Mouse (Mus musculus) cortical plate, adult 2 months (tissue): ENCODE data around the gene Gm17093. TPM values are rescaled to one million over a fixed set of nuclear protein-coding genes. Genes with fewer than 3 reads are reported as not detected.
"Not testable (repeated sequence)": the region's sequence is repeated elsewhere in the genome, so short reads cannot be mapped to it uniquely, and the experiment has no call there.

ENCODE experiments used
- H3K27ac ChIP-seq: fragments of 200-500 bp; 2 replicates; pipeline ENCODE4 v1.5.1; 2012; ENCODE audit warnings: low read length, control low read depth, inconsistent platforms; ENCODE audit not compliant: insufficient read depth
- H3K4me1 ChIP-seq: fragments of 200-500 bp; 2 replicates; pipeline ENCODE4 v1.6.1; 2011; ENCODE audit warnings: low read length; ENCODE audit not compliant: control insufficient read depth, insufficient read depth
- H3K4me3 ChIP-seq: fragments of 200-500 bp; 2 replicates; pipeline ENCODE4 v1.5.1; 2011; ENCODE audit warnings: mild to moderate bottlenecking, low read length, control low read depth; ENCODE audit not compliant: insufficient read depth
- polyA plus RNA-seq: library from polyadenylated mRNA; depleted of rRNA; stranded (reverse); fragments of >200 nt; gene quantifications from 2 replicates; pipeline ENCODE4 v1.2.3, GENCODE M21; 2012; rRNA removed

Gm17093 gene
- polyA plus RNA-seq, result not detected in 2 replicates

DNA sequence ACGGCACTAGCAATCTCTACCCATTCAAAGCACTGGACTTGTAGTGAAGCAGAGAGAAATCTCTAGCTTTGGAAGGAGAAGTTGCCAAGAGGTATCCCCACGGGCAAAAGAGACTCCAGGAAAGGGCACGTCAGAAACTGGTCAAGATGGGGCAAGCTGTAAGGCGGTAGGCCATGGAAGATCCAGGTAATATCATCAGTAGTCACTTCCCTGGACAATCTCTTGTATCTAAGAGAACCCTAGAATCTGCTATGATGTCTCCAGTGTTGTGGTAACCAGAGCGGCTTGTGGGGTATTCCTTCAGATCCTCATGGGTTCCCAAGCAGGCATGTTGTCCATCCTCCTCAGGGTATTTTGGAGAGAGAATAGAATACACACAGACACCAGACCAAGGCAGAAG lies at the start of gene Gm17093:
TSS of gene Gm17093 (plus strand) at position 301 of the 400 bp plus-strand sequence.
- H3K27ac ChIP-seq, H3K4me3 ChIP-seq, H3K4me1 ChIP-seq: not testable (repeated sequence)

DNA sequence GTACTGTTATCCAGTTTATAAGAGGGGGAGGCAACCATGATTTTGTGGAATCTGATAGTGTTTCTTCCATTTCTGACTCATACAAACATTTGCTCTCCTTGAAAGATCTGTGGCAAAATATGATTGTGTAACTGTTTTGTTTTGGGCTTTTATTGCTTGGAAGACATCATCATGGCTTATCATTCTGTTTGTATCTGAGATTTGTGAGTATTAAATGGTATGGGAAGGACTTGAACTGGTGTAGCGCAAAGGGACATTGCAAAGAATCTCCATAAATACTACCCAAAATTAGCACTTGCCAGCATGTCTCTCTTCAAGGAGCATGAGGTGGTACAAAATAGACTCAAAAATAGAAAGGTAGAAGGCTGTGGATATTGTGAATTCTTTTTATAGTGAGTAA lies 25.9 kb upstream of the Gm17093 start, which contains the start of gene BC061237:
TSS of gene BC061237 (plus strand) at position 301 of the 400 bp plus-strand sequence.
- H3K4me1 ChIP-seq, H3K4me3 ChIP-seq, H3K27ac ChIP-seq: not testable (repeated sequence)

DNA sequence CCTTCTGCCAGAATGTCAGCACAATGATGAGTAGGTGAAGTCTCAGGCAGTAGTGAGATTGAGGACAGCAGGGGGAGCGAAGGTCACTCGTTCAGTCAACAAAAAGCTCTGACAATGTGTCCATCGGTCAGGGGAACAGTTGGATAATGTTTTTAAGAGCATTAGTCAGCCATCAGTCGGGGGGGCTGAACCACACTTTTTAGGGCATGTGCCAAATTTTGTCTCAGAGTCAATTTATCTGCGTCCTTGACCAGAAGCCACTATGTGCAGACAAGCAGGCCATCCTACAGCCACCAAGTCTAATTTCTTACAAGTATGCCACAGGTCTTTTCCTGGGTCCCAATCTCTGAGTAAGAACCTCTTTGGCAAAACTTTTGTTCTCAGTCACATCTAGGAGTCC lies 29.9 kb downstream of the Gm17093 start:
- H3K27ac ChIP-seq, H3K4me1 ChIP-seq, H3K4me3 ChIP-seq: not testable (repeated sequence)

Other genes starting within 250 kb of the Gm17093 start
- not detected in 2 replicates for gene Gm8220, start 232.7 kb upstream of the Gm17093 start, polyA plus RNA-seq
- not detected in 2 replicates for gene Gm5930, start 179.7 kb upstream of the Gm17093 start, polyA plus RNA-seq
- not detected in 2 replicates for gene Gm8229, start 152.9 kb upstream of the Gm17093 start, polyA plus RNA-seq
- gene Gm3371, start 107.6 kb upstream of the Gm17093 start, polyA plus RNA-seq, result not detected in 2 replicates
- not detected in 2 replicates for gene Gm8232, start 84.6 kb upstream of the Gm17093 start, polyA plus RNA-seq
- gene BC061237, start 25.8 kb upstream of the Gm17093 start, polyA plus RNA-seq, result not detected in 2 replicates
- not detected in 2 replicates for gene Gm8247, start 64.9 kb downstream of the Gm17093 start, polyA plus RNA-seq
- not detected in 2 replicates for gene Gm5624, start 109.7 kb downstream of the Gm17093 start, polyA plus RNA-seq
- not detected in 2 replicates for gene Gm8257, start 188.2 kb downstream of the Gm17093 start, polyA plus RNA-seq
- gene Gm8267, start 232.1 kb downstream of the Gm17093 start, polyA plus RNA-seq, result not detected in 2 replicates